Mouse (Mus musculus) kidney, postnatal 0 days (tissue): ENCODE data around the gene D3Ertd254e. TPM values are rescaled to one million over a fixed set of nuclear protein-coding genes. Genes with fewer than 3 reads are reported as not detected.
"Not testable (repeated sequence)": the region's sequence is repeated elsewhere in the genome, so short reads cannot be mapped to it uniquely, and the experiment has no call there.

Experiments used
- ATAC-seq: fragments of 200-750 bp; cut with Nextera tagmentation; replicated peaks from 2 replicates; pipeline ENCODE4 v1.8.0; 2017; ENCODE audit warnings: low read depth, moderate number of reproducible peaks, moderate TSS enrichment, moderate library complexity; ENCODE audit not compliant: low FRiP score
- DNase-seq: peaks from one replicate; pipeline ENCODE4 v3.0.0-alpha.2; 2016; ENCODE audit warnings: low spot score
- H3K27ac ChIP-seq: fragments of 300-500 bp; sonication (generic); 2 replicates; pipeline ENCODE4 v1.5.1; 2014; ENCODE audit warnings: mild to moderate bottlenecking
- H3K27me3 ChIP-seq: fragments of 300-500 bp; sonication (generic); 2 replicates; pipeline ENCODE4 v1.6.1; 2014; ENCODE audit warnings: low read length, mixed read lengths; ENCODE audit not compliant: insufficient read depth
- H3K36me3 ChIP-seq: fragments of 300-500 bp; sonication (generic); 2 replicates; pipeline ENCODE4 v1.6.1; 2014; ENCODE audit warnings: low read length, mixed read lengths; ENCODE audit not compliant: insufficient read depth
- H3K4me1 ChIP-seq: fragments of 300-500 bp; sonication (generic); replicated peaks from 2 replicates; pipeline ENCODE4 v1.6.1; 2014; ENCODE audit warnings: antibody characterized with exemption, low read length, mixed read lengths; ENCODE audit not compliant: insufficient read depth
- H3K4me2 ChIP-seq: fragments of 300-500 bp; sonication (generic); 2 replicates; pipeline ENCODE4 v1.6.1; 2014; ENCODE audit warnings: mild to moderate bottlenecking, low read length, moderate library complexity, mixed read lengths
- H3K4me3 ChIP-seq: fragments of 300-500 bp; sonication (generic); replicated peaks from 2 replicates; pipeline ENCODE4 v1.5.1; 2014; ENCODE audit warnings: low read depth, low read length
- H3K9ac ChIP-seq: fragments of 300-500 bp; sonication (generic); 2 replicates; pipeline ENCODE4 v1.6.1; 2014; ENCODE audit warnings: low read depth, low read length
- H3K9me3 ChIP-seq: fragments of 300-500 bp; sonication (generic); replicated peaks from 2 replicates; pipeline ENCODE4 v1.6.1; 2016; ENCODE audit warnings: low read length, inconsistent platforms, mixed read lengths
- CTCF ChIP-seq: IDR thresholded peaks from 2 replicates; pipeline ENCODE4 v1.5.1; 2016; ENCODE audit warnings: antibody characterized with exemption, low read depth, mild to moderate bottlenecking, moderate library complexity
- WGBS: fragments of 180-500 bp; shearing (Covaris S2); extraction: QIAGEN DNeasy Blood & Tissue Kit; methylation state at CpG from one replicate; pipeline ENCODE4 v1.1.7; 2014; 5-methylcytosine and 5-hydroxymethylcytosine counted together
- polyA plus RNA-seq: library from polyadenylated mRNA; unstranded; fragments of >200 nt; fragmentation: Nextera tagmentation; extraction: Ambion mirVana; gene quantifications from 2 replicates; pipeline ENCODE4 v1.2.1, GENCODE M21; 2015

The D3Ertd254e gene
- 5.2 and 6.1 TPM in 2 replicates for polyA plus RNA-seq

GRCm38 (mm10) chr3:36150934-36151686 is at the start of gene D3Ertd254e:
TSS of gene D3Ertd254e (plus strand) at chr3:36151017.
- peaks cover 9% of the 10 kb centered on the region for H3K4me1 ChIP-seq
- DNase-seq (peak; percentile 98), ATAC-seq (peak; percentile 99)
- H3K27me3 ChIP-seq = no peaks in the 10 kb centered on the region
- no peaks in the 10 kb centered on the region for H3K9me3 ChIP-seq
- H3K9ac ChIP-seq = peak within 1 kb of the TSS; percentile 85
- WGBS = 1% methylated on average over 44 of the region's 54 CpGs
- H3K27ac ChIP-seq = peak within 1 kb of the TSS; percentile 87
- H3K36me3 ChIP-seq = no peaks in the 10 kb centered on the region
- TF ChIP-seq CTCF = 0 out of 2 replicates have a peak, but pooled peaks have one; percentile 4
- peak within 1 kb of the TSS; percentile 86 for H3K4me2 ChIP-seq
- peak within 1 kb of the TSS; percentile 75 for H3K4me3 ChIP-seq

- no peak overlapping the region for H3K4me2 ChIP-seq
- WGBS = 83% methylated on average over 4 of the region's 4 CpGs
- H3K9me3 ChIP-seq = no peaks in the 10 kb centered on the region
- H3K36me3 ChIP-seq = no peaks in the 10 kb centered on the region
- no peak for TF ChIP-seq CTCF
- H3K4me1 ChIP-seq = no peaks in the 10 kb centered on the region
- H3K27me3 ChIP-seq = no peaks in the 10 kb centered on the region
- H3K9ac ChIP-seq = no peak overlapping the region
- H3K27ac ChIP-seq = no peak overlapping the region
- DNase-seq = no peak
- H3K4me3 ChIP-seq = no peak overlapping the region
- ATAC-seq = no peak
Measured at GRCm38 (mm10) chr3:36116076-36116475, 34.7 kb upstream of the D3Ertd254e start.

GRCm38 (mm10) chr3:36119684-36120548 is 30.9 kb upstream of the D3Ertd254e start:
- H3K27ac ChIP-seq = no peak overlapping the region
- no peaks in the 10 kb centered on the region for H3K27me3 ChIP-seq
- H3K36me3 ChIP-seq = no peaks in the 10 kb centered on the region
- no peaks in the 10 kb centered on the region for H3K4me1 ChIP-seq
- no peak for TF ChIP-seq CTCF
- no peak overlapping the region for H3K4me3 ChIP-seq
- H3K9ac ChIP-seq = no peak overlapping the region
- no peak overlapping the region for H3K4me2 ChIP-seq
- no peaks in the 10 kb centered on the region for H3K9me3 ChIP-seq
- ATAC-seq = no peak
- DNase-seq = no peak

- not testable (repeated sequence) for ATAC-seq
- 90% methylated on average over 9 of the region's 9 CpGs for WGBS
Measured at GRCm38 (mm10) chr3:36126176-36126575, 24.6 kb upstream of the D3Ertd254e start.

GRCm38 (mm10) chr3:36136152-36136551 is 14.7 kb upstream of the D3Ertd254e start:
- no peak overlapping the region for H3K4me2 ChIP-seq
- TF ChIP-seq CTCF = no peak
- no peak overlapping the region for H3K4me3 ChIP-seq
- H3K9me3 ChIP-seq = no peaks in the 10 kb centered on the region
- DNase-seq (no peak), ATAC-seq (no peak)
- no peaks in the 10 kb centered on the region for H3K27me3 ChIP-seq
- no peak overlapping the region for H3K27ac ChIP-seq
- no peak overlapping the region for H3K9ac ChIP-seq
- H3K4me1 ChIP-seq = no peaks in the 10 kb centered on the region
- H3K36me3 ChIP-seq = no peaks in the 10 kb centered on the region

More at GRCm38 (mm10) chr3:36126176-36126575, 24.6 kb upstream of the D3Ertd254e start:
- not testable (repeated sequence) for H3K4me1 ChIP-seq, DNase-seq, H3K27me3 ChIP-seq, H3K27ac ChIP-seq, H3K4me2 ChIP-seq, H3K36me3 ChIP-seq, H3K9me3 ChIP-seq, H3K4me3 ChIP-seq, H3K9ac ChIP-seq

- no peak overlapping the region for H3K27ac ChIP-seq
- no peak overlapping the region for H3K4me3 ChIP-seq
- H3K9me3 ChIP-seq = no peaks in the 10 kb centered on the region
- no peaks in the 10 kb centered on the region for H3K27me3 ChIP-seq
- H3K4me2 ChIP-seq = no peak overlapping the region
- peak; percentile 64 for DNase-seq
- H3K4me1 ChIP-seq = no peaks in the 10 kb centered on the region
- no peak overlapping the region for H3K9ac ChIP-seq
- no peak for ATAC-seq
- TF ChIP-seq CTCF = peak; percentile 73
- H3K36me3 ChIP-seq = no peaks in the 10 kb centered on the region
- WGBS = 50% methylated on average over 2 of the region's 2 CpGs
Measured at GRCm38 (mm10) chr3:36137560-36137959, 13.3 kb upstream of the D3Ertd254e start.
